Mouse (Mus musculus): ENCODE data around the gene Olfr1436.
"Not testable (repeated sequence)": the region's sequence is repeated elsewhere in the genome, so short reads cannot be mapped to it uniquely, and the experiment has no call there.

Olfr1436 gene

DNA sequence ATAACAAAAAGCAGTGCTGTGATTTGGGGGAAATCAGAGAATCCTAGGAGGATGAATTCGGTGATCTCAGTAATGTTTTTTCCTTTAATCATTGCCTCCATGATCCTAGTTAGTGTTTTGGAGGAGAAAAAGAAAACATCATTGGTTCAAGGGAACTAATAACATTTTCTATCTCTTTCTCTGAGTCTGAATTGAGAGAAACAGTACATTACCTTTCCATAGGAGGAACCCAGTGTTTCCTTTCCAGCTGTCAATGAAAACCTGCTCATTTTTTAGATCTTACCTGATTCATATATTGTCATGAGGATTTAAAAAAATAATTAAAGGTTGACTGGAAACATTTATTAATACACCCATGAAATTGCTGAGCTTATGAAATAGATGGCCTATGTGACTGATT, at the start of gene Olfr1436:
Gene Olfr1436 (minus strand): TSS at position 101 of the 400 bp plus-strand sequence.
- not testable (repeated sequence) for DNase-seq (ENCODE audit: low read depth, low spot score)

DNA sequence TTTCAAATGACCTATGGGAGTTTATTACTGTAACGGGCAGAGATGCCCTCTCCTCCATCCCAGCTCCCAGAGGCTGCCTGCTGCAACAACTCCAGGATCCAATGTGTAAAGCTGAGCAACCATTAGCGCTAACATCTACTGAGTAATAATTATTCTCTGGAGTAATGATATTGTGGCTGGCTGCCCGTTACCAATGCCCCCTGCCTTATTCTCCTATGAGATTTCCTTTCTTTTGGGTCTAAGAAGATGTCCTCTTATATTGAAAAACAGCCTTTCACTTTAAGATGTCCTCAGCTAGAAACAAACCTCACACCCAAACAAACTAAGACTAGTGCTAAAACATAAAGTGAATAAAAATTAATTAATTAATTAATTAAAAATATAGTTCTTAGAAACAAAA, 36.9 kb upstream of the Olfr1436 start, which contains the start of gene Olfr1438-ps1:
Gene Olfr1438-ps1 (minus strand): TSS at position 101 of the 400 bp plus-strand sequence.
- no peak for DNase-seq (ENCODE audit: low read depth, low spot score)

GRCm38 (mm10) chr19:12325001-12325400, 26.1 kb upstream of the Olfr1436 start, which contains the start of gene Olfr1437:
TSS of gene Olfr1437 (minus strand) at chr19:12325101.
- no peak for DNase-seq (ENCODE audit: low read depth, low spot score)

GRCm38 (mm10) chr19:12292979-12293378, 6.0 kb downstream of the Olfr1436 start:
- DNase-seq (ENCODE audit: low read depth, low spot score): peak; percentile 28

- DNase-seq (ENCODE audit: low read depth, low spot score): no peak
These were observed 19.4 kb downstream of the Olfr1436 start, which contains the start of gene Olfr1434 for GRCm38 (mm10) chr19:12279554-12279953. TSS of gene Olfr1434 (plus strand) at chr19:12279854.

- DNase-seq (ENCODE audit: low read depth, low spot score): no peak
These were observed 38.2 kb downstream of the Olfr1436 start, which contains the start of gene Olfr235 for GRCm38 (mm10) chr19:12260732-12261131. TSS of gene Olfr235 (plus strand) at chr19:12261032.

Measured in brain, embryonic 18.5 days (tissue).